Mouse (Mus musculus): ENCODE measurements around the gene Dffb.

DNA sequence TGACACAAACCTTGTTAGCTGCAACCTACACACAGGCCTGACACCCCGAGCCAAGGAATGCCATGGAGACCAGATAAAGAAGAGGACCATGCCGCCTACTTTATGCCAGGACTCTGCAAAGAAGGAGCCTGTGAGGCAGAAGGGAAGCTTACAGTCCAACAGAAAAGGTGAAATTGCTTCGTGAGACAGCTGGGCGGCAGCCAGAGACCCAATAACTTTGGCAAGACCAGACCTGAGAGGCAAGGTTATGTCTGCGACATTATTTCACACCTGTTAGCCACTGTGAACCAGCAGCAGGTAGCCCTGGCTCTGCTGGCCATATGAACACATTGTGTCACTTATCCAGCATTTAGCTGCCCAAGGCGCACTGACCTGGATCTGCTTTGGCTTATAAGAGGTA, 29.2 kb downstream of the Dffb start:
- TF ChIP-seq CTCF (IDR thresholded peaks at IDR 0.05; ENCODE audit: insufficient read depth, low read length) (no peak), POLR2A (IDR thresholded peaks at IDR 0.05; ENCODE audit: borderline replicate concordance, extremely low read depth, low read depth, low read length) (no peak)
